Mouse (Mus musculus) forelimb bud, embryonic 11.5 days (tissue): ENCODE measurements around the gene Fam111a.
"Not testable (repeated sequence)": the region's sequence is repeated elsewhere in the genome, so short reads cannot be mapped to it uniquely, and the experiment has no call there.

Experiments used
- DNase-seq: peaks from one replicate; pipeline ENCODE4 v3.0.0-alpha.2; 2012; ENCODE audit warnings: low read depth, low spot score

Fam111a gene

DNA sequence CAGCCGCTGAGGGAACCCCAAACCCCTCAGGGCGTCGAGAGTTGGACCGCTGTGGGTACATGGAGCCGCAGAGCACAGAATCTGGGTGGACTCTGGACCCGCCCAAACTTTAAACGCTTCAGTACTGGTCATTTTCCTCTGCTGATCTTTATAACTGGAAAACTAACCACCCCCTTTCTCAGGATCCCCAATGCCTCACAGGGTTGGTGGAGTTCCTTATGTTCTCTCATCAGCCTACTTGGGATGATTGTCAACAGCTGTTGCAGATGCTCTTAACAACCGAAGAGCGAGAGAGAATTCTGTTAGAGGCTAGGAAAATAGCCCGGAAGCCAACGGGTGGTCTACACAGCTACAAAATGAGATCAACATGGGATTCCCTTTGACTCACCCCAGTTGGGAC lies at the start of gene Fam111a:
TSS of gene Fam111a (plus strand) at position 301 of the 400 bp plus-strand sequence.
- DNase-seq: not testable (repeated sequence)

DNA sequence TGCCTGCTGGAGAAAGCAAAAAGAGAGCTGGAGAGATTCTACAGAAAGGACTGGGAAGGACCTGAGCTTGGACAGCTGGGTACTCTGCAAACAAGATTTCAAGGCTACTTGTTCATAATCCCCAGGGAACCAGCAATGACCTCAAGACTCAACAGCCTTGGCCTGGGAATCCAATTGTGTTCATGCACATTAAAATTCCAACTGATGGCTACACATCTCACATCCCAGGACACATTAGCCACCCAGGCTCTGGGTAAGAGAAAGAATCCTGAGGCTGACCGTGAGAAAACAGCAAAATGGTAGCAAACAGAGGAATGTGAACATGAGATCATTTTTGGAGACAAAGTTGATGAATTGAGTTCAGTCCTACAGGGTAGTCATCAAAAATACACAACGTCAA lies 49.3 kb upstream of the Fam111a start:
- DNase-seq: no peak

DNA sequence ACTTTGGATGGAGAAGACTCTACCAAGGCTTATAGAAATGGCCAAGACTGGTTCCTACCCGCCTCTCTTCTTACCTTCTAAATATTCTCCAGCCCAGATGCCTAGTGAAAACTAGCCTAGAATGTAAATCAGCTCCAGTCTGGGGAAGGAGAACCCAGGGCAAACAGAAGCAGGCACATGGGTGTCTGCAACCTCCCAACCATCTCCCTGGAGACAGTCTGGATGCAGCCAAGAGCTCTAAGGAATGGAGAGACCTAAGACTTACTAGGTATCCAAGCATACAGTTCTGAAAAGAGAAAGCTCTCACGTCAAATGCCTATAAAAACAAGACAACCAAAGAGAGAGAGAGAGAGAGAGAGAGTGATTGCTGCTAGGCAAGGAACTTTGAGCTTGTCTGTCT lies 47.6 kb upstream of the Fam111a start:
- DNase-seq: no peak

DNA sequence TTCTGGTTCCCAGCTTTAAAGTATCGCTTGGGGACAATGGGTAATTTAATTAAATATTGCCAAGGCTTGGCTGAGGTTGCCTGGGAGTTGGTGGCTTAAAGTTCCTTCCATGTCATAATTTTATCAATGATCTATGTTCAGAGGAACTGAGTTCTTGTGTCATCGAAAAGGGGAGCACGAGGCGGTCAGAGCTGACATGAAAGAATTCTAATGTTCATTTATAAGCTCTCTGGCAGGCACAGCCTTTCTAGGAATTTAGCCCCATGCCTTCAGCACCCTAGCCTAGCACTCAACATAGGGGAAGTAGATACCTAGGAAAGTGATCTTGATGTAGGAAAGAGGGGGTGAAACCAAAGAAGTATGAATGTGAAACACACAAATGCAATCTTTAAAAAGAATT lies 47.2 kb upstream of the Fam111a start:
- DNase-seq: no peak

DNA sequence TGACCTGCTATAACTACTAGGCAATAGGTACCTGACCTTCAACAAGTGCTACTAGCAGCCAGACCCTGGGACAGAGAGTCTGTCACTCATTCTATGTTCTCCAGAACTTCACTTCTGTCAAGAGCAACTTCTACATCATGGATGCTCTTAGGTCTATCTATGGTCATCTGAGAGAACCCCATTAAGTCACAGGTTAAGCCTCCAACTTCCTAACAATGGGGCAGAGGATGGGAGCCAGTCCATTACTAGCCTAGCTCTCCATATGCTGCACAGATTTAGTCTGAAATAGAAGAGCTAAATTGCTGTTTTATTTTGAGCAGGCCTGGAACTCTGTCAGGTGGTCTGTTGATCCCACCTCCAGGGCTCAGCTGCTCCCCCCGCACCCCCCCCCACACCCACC lies 46.6 kb upstream of the Fam111a start:
- no peak for DNase-seq

DNA sequence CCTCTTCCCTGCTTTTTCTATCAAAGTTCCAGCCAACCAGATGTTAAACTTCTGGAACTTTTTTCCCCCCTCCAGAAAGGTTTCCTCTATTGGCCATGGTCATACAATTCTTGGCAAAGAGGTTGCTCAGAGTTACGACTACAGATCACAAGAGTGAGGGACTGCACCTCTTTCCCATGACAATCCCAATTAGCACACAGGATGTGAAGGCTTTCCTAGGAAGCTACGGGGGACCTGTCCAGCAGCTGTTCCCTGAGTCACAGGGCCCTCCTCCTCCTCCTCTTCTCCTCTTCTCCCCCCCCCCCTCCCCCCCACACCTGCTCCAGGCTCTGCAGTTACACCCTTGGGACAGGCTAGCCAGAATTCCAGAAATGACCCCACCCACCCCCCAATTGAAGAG lies 46.1 kb upstream of the Fam111a start:
- no peak for DNase-seq

DNA sequence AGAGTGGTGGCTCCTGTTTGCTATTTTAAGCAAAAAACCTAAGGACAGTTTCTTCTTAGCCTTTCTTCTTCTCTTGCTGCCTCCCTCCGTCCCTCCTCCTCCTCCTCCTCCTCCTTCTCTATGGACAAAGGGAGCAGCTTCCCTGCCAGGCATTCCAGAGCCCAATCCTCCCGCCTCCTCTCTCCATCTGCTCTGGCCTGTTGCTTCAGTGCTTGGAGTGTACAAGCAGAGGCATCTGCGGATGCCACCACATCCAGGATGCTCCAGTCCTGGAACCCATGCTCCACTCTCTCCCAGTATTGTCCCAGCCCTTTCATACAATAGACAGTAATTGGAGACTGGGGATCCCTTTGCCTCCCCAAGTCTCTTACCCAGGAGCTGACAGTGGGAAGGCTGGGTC lies 45.4 kb upstream of the Fam111a start:
- no peak for DNase-seq

DNA sequence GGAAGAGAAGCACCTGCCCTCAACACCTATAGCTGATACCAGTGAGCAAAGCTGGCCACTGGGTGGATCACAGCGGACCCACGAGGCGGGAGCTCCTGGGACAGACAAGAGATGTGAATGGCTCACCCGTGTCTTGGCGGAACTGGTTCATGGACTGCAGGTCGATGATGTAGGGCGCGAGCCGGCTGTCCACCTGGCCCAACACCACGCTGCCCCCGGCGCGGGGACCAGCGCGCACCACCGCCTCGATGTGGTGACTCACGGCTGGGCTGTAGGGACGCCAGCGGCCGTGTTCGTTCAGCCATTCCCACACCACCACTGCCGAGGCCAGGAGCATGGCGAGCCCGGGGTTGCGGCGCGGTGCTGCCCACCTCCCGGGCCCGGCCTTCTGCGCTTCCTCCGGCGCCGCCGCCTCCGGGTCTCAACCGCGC lies 44.6 kb upstream of the Fam111a start:
- DNase-seq: no peak

DNA sequence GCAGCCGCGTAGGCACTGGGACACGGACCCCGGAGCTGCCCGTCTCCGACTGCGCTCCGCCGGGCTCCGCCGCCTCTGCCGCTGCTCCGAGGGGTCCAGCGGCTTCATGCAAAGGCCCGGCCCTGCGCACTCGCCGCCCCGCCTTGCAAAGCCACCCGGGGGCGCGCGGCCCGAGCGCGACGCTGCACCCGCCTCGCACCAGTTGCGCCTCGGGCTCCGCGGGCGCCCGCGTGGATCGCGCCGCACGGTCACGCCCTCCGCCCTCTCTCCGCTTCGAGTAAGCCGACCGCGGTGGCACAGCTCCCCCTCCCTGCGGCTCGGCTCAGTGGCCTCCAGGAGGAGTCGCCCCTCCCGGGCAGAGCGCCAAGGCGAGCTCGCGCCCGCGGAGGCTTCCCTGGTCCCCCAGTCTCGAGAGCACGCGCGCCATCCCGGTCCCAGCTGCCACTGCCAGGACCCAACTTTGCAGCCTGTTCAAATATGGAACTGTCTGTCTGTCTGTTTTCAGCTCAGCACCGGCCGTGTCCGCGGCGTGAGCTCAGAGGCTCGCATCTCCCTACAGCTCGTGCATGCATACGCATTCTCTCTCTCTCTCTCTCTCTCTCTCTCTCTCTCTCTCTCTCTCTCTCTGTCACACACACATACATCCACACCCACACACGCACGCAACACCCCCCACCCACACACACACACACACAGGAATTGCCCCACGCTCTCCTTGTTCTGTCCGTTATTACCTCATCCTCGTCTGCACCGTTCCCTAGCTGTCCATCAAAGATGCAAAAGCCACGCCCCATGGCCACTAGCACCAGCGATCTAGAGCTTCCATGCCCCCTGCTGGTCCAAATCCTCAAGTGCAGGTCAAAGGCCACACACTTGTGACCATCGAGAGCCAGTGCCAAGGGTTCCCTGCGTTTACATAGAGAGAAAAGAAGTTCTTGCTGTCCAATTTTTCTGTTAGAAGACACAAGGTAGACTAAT lies 43.9 kb upstream of the Fam111a start, which contains the start of gene Dtx4:
TSS of gene Dtx4 (minus strand) at position 85 of the 978 bp plus-strand sequence.
- DNase-seq: peak; percentile 92

DNA sequence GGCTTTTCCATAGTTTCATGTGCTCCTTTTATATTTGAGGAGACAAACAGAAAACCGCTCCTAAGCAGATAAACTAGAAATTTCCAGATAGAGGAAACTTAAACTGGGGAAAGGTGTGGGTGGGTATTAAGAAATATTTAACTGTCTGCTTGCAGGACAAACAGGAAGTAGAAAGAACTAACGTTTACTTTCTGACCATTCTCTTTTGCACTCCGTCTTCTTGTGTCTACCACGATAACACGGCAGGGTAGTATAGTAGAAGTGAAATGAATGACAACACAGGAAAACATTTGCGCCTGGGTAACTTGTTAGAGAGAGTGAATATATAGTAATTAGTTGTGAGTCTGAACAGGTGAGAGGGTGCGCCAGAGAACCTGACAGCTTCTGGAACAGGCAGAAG lies 42.8 kb upstream of the Fam111a start:
- no peak for DNase-seq

DNA sequence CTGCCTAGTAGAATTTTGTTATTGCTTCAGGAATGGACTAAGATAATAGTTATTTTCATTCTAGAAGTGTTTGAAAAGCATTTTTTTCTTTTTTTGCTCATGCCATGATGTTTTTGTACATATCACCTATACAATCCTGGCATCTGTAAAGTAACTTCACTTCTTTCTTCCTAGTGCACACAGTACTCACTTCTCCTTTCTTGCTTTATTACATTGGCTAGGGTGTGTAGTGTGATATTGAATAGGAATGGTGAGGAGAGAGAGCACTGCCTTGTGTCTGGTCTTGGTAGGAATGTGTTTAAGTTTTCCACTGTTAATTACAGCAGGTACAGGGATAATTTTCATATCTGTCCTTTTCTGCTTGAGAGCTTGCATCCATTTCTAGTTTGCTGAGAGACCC lies 30.9 kb upstream of the Fam111a start:
- no peak for DNase-seq

DNA sequence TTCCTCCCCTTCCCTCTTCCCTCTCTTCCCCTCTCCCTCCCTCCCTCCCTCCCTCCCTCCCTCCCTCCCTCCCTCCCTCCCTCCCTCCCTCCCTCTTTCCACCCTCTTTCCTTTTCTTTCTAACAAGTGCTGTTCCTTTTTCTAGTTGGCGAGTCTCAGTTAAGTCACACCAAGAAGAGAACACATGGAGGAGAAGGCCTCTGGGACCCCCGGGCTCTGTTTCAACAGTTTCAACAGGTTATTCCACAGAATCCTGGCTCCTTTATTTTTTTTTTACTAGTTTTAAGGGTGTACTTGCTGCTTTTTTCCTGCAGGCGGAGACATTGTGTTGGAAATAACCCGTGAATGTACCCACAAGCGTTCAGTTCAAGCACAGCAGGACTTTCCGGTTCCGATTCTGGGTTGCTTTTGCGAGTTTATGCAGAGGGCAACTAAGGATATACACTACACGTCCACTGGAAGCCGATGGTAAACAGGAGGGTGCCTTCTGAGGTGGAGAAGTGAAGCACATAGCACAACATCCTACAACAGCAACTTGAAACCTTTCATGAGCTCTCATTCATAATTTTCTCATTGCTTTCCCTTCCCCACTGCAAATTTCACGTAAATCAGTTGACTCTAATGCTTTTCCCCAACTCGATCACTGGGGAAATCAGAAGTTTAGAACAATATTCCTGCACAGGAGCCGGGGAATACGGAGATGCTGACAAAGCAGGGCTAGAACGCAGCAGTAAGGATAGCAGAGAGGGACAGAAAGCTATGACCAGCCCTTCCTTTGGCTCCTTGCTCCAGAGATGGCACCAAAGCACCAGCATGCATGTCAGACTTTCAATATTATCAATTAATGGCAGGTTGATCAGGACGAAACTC lies 27.6 kb upstream of the Fam111a start:
- peak; percentile 77 for DNase-seq

DNA sequence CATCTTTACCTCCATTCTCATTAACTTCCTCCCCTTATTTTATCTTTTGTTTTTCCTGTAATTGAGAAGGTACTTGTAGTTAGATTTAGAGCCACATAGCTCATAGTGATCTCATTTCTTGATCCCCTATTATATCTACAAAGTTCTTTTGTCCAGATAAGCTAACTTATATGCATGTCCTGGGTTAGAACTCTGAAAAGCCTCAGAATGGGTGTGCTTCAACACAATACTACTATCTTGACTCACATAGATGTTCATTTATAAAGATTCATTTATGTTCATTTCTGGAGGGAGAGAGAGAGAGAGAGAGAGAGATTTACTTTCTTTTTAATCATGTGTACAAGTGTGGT lies 27.0 kb upstream of the Fam111a start:
- DNase-seq: no peak

DNA sequence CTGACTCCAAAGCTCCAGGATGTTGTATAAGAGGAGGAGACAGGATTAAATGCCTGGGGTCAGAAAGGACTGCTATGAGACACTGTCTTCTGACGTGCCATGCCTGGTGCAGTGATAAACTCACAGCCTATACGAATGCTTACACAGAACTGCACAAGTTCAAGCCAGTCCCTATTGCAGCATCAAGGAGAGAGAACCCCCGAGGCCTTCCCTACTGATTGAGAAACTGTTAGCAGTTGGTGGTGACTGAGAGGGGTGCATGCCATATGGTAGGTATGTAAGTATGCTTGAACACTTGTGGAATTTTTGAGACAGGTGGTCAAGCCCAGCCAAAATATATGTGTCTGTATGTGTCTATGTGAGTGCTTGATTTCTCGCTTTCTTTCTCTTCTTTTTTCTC lies 22.2 kb upstream of the Fam111a start:
- DNase-seq: no peak

DNA sequence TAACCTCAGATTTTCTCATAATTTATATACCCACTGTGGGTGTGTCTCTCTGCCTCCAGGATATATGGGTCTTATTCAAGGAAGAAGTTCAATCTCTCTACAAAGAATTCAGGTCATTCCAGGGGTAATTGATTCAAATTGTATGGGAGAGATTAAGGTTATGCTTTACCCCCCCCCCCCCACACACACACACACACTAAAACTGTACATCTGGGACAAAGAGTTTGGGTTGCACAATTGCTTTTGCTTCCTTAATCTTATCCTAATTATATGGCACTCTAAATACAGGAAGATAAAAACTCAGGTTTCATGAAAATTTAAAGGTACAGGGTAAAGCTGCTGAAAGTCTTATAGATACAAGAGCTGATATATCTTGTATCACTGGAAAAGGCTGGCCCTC lies 8.4 kb upstream of the Fam111a start:
- no peak for DNase-seq

DNA sequence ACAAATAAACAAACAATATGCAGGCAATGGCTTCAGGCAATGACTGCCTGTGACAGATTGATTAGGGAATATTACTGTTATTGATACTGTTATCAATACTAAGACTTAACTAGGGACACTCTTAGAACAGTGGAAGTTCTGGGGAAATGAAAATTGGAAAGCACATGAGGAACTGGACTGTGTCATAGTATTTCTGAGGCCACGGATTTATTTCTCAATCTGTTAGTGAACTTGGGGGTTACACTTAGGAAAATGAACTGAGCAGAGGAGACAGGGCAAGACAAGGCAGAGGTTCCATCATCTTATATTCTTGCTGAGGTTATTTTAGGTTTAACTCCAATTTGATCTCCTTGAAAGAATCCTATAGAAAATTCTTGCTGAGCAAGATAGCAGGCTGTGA lies 5.6 kb upstream of the Fam111a start:
- DNase-seq: no peak

DNA sequence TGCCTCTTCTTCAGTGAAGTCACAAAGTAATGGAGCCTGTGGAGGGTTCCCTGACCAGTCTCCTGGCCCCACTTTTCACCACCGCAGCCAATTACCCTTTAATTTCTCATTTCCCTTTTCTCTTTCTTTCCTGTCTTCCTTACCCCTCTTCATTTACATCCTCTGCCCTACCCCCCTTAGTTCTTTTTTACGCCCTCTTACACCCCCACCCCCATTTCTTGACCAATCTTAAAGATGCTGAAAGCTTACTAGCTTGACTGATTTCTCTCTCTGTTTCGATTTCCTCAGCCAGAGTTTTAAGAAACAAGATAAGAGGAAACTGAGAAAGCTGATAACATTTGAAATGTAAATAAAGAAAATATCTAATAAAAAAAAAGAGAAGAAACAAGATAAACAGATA lies 4.8 kb upstream of the Fam111a start:
- no peak for DNase-seq

DNA sequence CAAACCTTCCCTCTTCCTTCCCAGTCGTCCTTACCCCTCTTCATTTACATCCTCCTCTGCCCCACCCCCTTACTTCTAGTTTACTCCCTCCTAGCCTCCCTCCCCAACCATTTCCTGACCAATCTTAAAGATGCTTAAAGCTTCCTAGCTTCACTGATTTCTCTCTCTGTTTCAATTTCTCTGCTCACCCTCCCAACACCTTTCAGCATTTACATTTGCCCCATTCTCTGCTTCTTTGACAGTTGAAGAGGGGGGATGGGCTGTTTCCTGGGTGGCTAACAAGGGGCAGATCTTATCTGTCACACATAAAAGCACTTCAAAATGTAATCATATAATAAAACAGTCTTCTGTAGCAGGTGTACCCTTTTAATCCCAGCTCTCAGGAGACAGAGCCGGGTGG lies 3.9 kb upstream of the Fam111a start:
- no peak for DNase-seq

DNA sequence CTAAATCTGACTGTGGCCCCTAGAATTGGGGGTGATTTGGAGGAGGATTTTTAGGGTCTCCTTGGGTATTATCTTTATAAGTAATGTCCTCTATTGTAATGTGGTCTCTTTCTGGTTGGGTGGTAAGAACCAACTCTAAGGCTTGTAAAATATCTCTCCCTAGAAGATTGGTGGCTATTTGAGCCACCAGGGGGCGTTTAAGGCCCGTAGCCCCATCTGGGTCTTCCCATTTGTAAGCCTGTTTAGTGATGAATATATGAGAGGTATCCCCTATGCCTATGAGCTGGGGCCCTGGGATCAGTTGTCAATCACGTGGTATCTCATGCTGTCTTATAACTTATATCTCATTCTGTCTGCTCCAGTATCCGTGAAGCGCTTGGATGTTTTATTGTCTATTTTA lies 3.6 kb downstream of the Fam111a start:
- DNase-seq: no peak

DNA sequence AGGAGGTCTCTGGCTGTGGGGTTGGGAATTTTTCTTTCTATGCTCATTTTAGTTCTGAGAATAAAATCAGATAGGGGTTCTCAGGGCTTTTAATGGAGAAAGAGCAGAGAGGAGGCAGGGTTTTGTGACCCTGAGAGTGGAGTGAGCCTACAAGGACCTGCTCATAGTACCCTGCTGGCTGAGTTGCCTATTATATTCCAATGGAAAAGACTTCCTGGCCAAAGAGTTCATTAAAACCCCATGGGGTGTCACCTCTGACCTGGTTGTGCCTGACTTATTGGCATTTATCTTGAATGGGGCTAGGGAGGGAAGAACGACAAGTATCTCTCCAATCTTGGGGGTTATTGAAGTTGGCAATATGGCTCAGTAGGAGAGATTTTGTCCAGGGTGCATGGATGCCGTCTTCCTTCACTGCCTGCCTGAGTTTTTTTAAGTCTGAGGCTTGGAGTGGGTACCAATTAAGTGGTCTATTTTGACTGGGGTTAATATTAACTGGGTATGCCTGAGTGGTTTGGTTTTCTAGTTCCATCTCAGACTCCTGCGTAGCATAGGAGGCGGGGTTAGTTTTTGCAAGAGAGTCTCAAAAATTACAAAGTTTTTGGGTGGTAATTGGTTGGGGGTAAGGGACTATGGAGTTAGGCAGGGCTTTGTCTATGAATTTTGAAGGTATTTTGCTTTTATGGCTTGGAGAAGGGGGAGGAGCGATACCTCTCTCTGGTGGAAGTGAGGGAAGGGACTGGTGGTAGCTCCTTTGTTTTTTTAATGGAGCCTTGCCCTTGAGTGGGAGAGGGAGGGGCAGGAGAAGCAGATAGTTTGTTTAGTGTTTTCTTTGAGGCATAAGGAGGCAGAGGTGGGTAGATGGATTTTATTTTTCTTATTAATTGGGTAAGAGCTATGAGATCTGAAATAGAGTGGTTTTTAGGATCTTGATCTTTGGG lies 4.7 kb downstream of the Fam111a start:
- DNase-seq: no peak

DNA sequence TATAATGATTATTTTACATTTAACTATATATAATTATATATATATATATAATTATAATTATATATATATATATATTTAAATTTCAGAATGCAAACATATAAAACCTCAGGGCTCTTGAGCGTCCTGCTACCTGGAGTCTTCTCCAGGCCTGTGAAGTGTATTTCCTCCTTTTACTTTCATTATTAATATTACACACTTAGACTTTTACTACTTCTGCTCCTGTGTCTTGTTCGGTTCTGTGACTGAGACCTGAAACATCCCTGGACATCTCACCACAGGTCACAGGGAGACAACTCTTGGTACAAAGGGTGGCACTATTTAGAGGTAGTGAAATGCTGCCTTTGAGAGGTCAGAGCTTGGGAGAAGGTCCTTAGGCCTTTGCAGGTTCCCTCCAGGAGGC lies 10.8 kb downstream of the Fam111a start:
- no peak for DNase-seq
